Mouse (Mus musculus) erythroblast, embryonic 14.5 days (primary cell): Measurements from ENCODE around the gene Snx1.

Experiments
- GATA1 ChIP-seq: IDR thresholded peaks from 2 replicates; pipeline ENCODE4 v1.6.1; 2012; ENCODE audit warnings: low read length, inconsistent platforms, mixed read lengths
- TAL1 ChIP-seq: IDR thresholded peaks from 3 replicates; pipeline ENCODE4 v1.6.1; 2012; ENCODE audit warnings: low read length, inconsistent platforms, mixed read lengths

DNA sequence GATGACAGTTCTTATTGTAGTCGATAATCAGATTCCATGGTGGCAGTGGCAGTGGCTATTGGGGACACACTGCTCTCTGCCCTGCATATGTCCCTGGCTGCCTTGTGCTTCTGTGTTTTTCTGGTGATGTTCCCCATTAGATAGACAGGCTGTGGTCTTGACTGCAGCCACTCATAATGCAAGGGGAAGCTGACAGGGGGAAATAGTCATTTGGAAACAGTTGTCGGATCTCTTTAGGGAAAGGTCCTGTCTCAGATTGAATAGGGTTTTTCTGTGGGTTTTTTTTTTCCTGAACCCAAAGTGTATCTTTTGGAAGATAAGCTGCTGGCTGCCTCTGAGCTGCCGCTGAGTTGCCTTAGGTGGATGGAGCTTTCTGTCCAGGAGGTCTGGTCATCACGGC lies 44.4 kb downstream of the Snx1 start:
- no peak for TF ChIP-seq GATA1
- no peak for TF ChIP-seq TAL1
